Mouse (Mus musculus) heart, adult 11 months (tissue): ENCODE results near the gene Creld1.

ENCODE experiments used
- DNase-seq: peaks from one replicate; pipeline ENCODE4 v3.0.0; 2022

Creld1 gene

GRCm38 (mm10) chr6:113513944-113514343 is 30.8 kb downstream of the Creld1 start:
- no peak for DNase-seq

- DNase-seq: no peak
Measured at GRCm38 (mm10) chr6:113514600-113514999, 31.5 kb downstream of the Creld1 start.

- no peak for DNase-seq
Measured at GRCm38 (mm10) chr6:113517434-113518080, 34.5 kb downstream of the Creld1 start.

GRCm38 (mm10) chr6:113522310-113522709 is 39.2 kb downstream of the Creld1 start:
- no peak for DNase-seq

GRCm38 (mm10) chr6:113523420-113523819 is 40.3 kb downstream of the Creld1 start:
- DNase-seq: no peak

GRCm38 (mm10) chr6:113530932-113531839 is 48.1 kb downstream of the Creld1 start, which contains the start of the genes Emc3 and Fancd2:
Gene Emc3 (minus strand): TSS chr6:113531652.
Gene Fancd2 (plus strand): TSS chr6:113531682.
- peak; percentile 98 for DNase-seq

GRCm38 (mm10) chr6:113531840-113532404 is 48.8 kb downstream of the Creld1 start:
- DNase-seq: peak; percentile 46

- peak; percentile 23 for DNase-seq
Measured at GRCm38 (mm10) chr6:113534886-113535285, 51.8 kb downstream of the Creld1 start.

GRCm38 (mm10) chr6:113541610-113542009 is 58.5 kb downstream of the Creld1 start:
- DNase-seq: no peak
